Mouse (Mus musculus) mesoderm, embryonic 11.5 days (tissue): ENCODE measurements around the gene Igf2bp1.
A peak's percentile ranks its signal among the peaks of the same experiment; 100 is the strongest.

ENCODE experiments used
- DNase-seq: peaks from one replicate; pipeline ENCODE4 v3.0.0-alpha.2; 2012; ENCODE audit warnings: low read depth, low spot score

Gene Igf2bp1

GRCm38 (mm10) chr11:96005403-96006271, at the start of gene Igf2bp1:
Gene Igf2bp1, minus strand, starts transcription at chr11:96005940.
- peak; percentile 86 for DNase-seq

- no peak for DNase-seq
Observed at GRCm38 (mm10) chr11:96050854-96051253, 45.1 kb upstream of the Igf2bp1 start.

- DNase-seq = no peak
Observed at GRCm38 (mm10) chr11:96049939-96050338, 44.2 kb upstream of the Igf2bp1 start.

- no peak for DNase-seq
Observed at GRCm38 (mm10) chr11:96047469-96048373, 42.0 kb upstream of the Igf2bp1 start.

GRCm38 (mm10) chr11:96046793-96047192, 41.1 kb upstream of the Igf2bp1 start:
- no peak for DNase-seq

- no peak for DNase-seq
Observed at GRCm38 (mm10) chr11:96046028-96046427, 40.3 kb upstream of the Igf2bp1 start.

- DNase-seq = no peak
Observed at GRCm38 (mm10) chr11:96044803-96045567, 39.2 kb upstream of the Igf2bp1 start.

GRCm38 (mm10) chr11:96038560-96038959, 32.8 kb upstream of the Igf2bp1 start:
- no peak for DNase-seq

- DNase-seq = no peak
Observed at GRCm38 (mm10) chr11:96037499-96037898, 31.8 kb upstream of the Igf2bp1 start.

GRCm38 (mm10) chr11:96035133-96035532, 29.4 kb upstream of the Igf2bp1 start:
- no peak for DNase-seq

- peak; percentile 91 for DNase-seq
Observed at GRCm38 (mm10) chr11:96034596-96035052, 28.9 kb upstream of the Igf2bp1 start, which contains the start of gene Snf8. Gene Snf8, plus strand, starts transcription at chr11:96034885.

- DNase-seq = no peak
Observed at GRCm38 (mm10) chr11:96034116-96034515, 28.4 kb upstream of the Igf2bp1 start.

GRCm38 (mm10) chr11:96033264-96033663, 27.5 kb upstream of the Igf2bp1 start:
- DNase-seq = peak; percentile 52

GRCm38 (mm10) chr11:96031701-96032100, 26.0 kb upstream of the Igf2bp1 start:
- no peak for DNase-seq

GRCm38 (mm10) chr11:96030571-96030970, 24.8 kb upstream of the Igf2bp1 start:
- DNase-seq = no peak

- no peak for DNase-seq
Observed at GRCm38 (mm10) chr11:96028130-96028529, 22.4 kb upstream of the Igf2bp1 start.

GRCm38 (mm10) chr11:96020622-96021021, 14.9 kb upstream of the Igf2bp1 start:
- no peak for DNase-seq

GRCm38 (mm10) chr11:96017941-96018351, 12.2 kb upstream of the Igf2bp1 start:
- DNase-seq = no peak

GRCm38 (mm10) chr11:96015421-96015820, 9.7 kb upstream of the Igf2bp1 start:
- no peak for DNase-seq

- DNase-seq = no peak
Observed at GRCm38 (mm10) chr11:96011982-96012381, 6.2 kb upstream of the Igf2bp1 start.

GRCm38 (mm10) chr11:96008827-96009226, 3.1 kb upstream of the Igf2bp1 start:
- no peak for DNase-seq
